Mouse (Mus musculus) right cerebral cortex, postnatal 4 days (tissue): ENCODE data around the gene Ldhal6b.
"Not testable (repeated sequence)": the region's sequence is repeated elsewhere in the genome, so short reads cannot be mapped to it uniquely, and the experiment has no call there.

Experiments used
- DNase-seq: peaks from one replicate; pipeline ENCODE4 v3.0.0-alpha.2; 2022

Ldhal6b gene

GRCm38 (mm10) chr17:5418545-5418944, at the start of gene Ldhal6b:
Ldhal6b (minus strand) TSS chr17:5418767.
- DNase-seq: no peak

GRCm38 (mm10) chr17:5467177-5467576, 48.6 kb upstream of the Ldhal6b start:
- no peak for DNase-seq

- no peak for DNase-seq
Observed at GRCm38 (mm10) chr17:5466736-5467135, 48.2 kb upstream of the Ldhal6b start.

GRCm38 (mm10) chr17:5463912-5464311, 45.3 kb upstream of the Ldhal6b start:
- no peak for DNase-seq

- DNase-seq: no peak
Observed at GRCm38 (mm10) chr17:5453657-5454056, 35.1 kb upstream of the Ldhal6b start.

- DNase-seq: no peak
Observed at GRCm38 (mm10) chr17:5443751-5444150, 25.2 kb upstream of the Ldhal6b start.

- no peak for DNase-seq
Observed at GRCm38 (mm10) chr17:5443260-5443659, 24.7 kb upstream of the Ldhal6b start.

GRCm38 (mm10) chr17:5442403-5442802, 23.8 kb upstream of the Ldhal6b start:
- not testable (repeated sequence) for DNase-seq

- DNase-seq: peak; percentile 90
Observed at GRCm38 (mm10) chr17:5440159-5440971, 21.8 kb upstream of the Ldhal6b start, which contains the start of gene Tmem242. Tmem242 (minus strand) TSS chr17:5440259.

GRCm38 (mm10) chr17:5439831-5440158, 21.2 kb upstream of the Ldhal6b start:
- no peak for DNase-seq

- no peak for DNase-seq
Observed at GRCm38 (mm10) chr17:5429772-5430133, 11.2 kb upstream of the Ldhal6b start.

- DNase-seq: peak; percentile 98
Observed at GRCm38 (mm10) chr17:5429090-5429771, 10.7 kb upstream of the Ldhal6b start.

- DNase-seq: no peak
Observed at GRCm38 (mm10) chr17:5425204-5425603, 6.6 kb upstream of the Ldhal6b start.

GRCm38 (mm10) chr17:5424156-5424555, 5.6 kb upstream of the Ldhal6b start:
- DNase-seq: no peak

- no peak for DNase-seq
Observed at GRCm38 (mm10) chr17:5421835-5422234, 3.3 kb upstream of the Ldhal6b start.

GRCm38 (mm10) chr17:5419771-5420518, 1.4 kb upstream of the Ldhal6b start:
- no peak for DNase-seq

GRCm38 (mm10) chr17:5419056-5419455, 489 bp upstream of the Ldhal6b start:
- no peak for DNase-seq

- no peak for DNase-seq
Observed at GRCm38 (mm10) chr17:5416518-5416917, 2.0 kb downstream of the Ldhal6b start.

GRCm38 (mm10) chr17:5414041-5414440, 4.5 kb downstream of the Ldhal6b start:
- DNase-seq: no peak

- no peak for DNase-seq
Observed at GRCm38 (mm10) chr17:5413350-5413749, 5.2 kb downstream of the Ldhal6b start.

- DNase-seq: no peak
Observed at GRCm38 (mm10) chr17:5412740-5413139, 5.8 kb downstream of the Ldhal6b start.

- no peak for DNase-seq
Observed at GRCm38 (mm10) chr17:5412301-5412700, 6.3 kb downstream of the Ldhal6b start.

GRCm38 (mm10) chr17:5411205-5411604, 7.4 kb downstream of the Ldhal6b start:
- no peak for DNase-seq

- no peak for DNase-seq
Observed at GRCm38 (mm10) chr17:5410336-5410735, 8.2 kb downstream of the Ldhal6b start.
